Comparison of ENCODE assay signal across 23 mouse cellular contexts in genomic region chr1:164573639-164574038, GRCm38 (mm10).
DNase-seq lines count a peak whose midpoint lies in the region; ATAC-seq lines count a peak whose summit lies in the region.
"Had no signal": no experiment of that assay in that cellular context is flagged by ENCODE, and none has a peak within 500 bp of the region (broad histone marks: within the 10 kb centered on the region; RNA-seq: fewer than 3 reads in every experiment).

No protein-coding gene starts in this region.

- ATAC-seq in inflammation-experienced regulatory T-cells, adult 6 months, result peak; percentile 29
- ATAC-seq: forebrain, embryonic 15.5 days had no signal

- DNase-seq in CD4-positive, CD25-positive, alpha-beta regulatory T cell, adult 2 months (ENCODE audit: low read depth, low spot score), result peak; percentile 47
- DNase-seq in T-cell, adult 2 months (ENCODE audit: low spot score), result peak; percentile 20
- DNase-seq in splenic B cell, adult 2 months (ENCODE audit: low read depth, low spot score), result peak; percentile 34
- no peak for DNase-seq in heart, adult 18-20 months
- no peak for DNase-seq in adrenal gland, adult 18-20 months (ENCODE audit: low spot score in 2 of 2)
- DNase-seq in lung, postnatal 10 days, result no peak
- DNase-seq: adrenal gland, adult 8-10 months; adrenal gland, postnatal 25 days; B cell, adult 2 months; cerebellum, adult 11-12 months; cerebellum, adult 8-10 months; cerebellum, postnatal 10 days; cerebellum, postnatal 36 days; embryo, embryonic 11 days; gastrocnemius, postnatal 10 days; gastrocnemius, postnatal 36 days had no signal

- no peaks in the 10 kb centered on the region for H3K36me3 ChIP-seq in splenic B cell, adult 2 months (ENCODE audit: control insufficient read depth, insufficient read depth, low read length, poor library complexity, severe bottlenecking)
- H3K36me3 ChIP-seq: embryonic facial prominence, embryonic 10.5 days; embryonic facial prominence, embryonic 13.5 days; forebrain, embryonic 12.5 days; forebrain, embryonic 15.5 days; hindbrain, embryonic 12.5 days; hindbrain, embryonic 15.5 days had no signal

- H3K27me3 ChIP-seq in splenic B cell, adult 2 months (ENCODE audit: control insufficient read depth, insufficient read depth, low read length, poor library complexity, severe bottlenecking), result no peaks in the 10 kb centered on the region
- H3K27me3 ChIP-seq: embryonic facial prominence, embryonic 13.5 days; forebrain, embryonic 12.5 days; forebrain, embryonic 15.5 days; hindbrain, embryonic 12.5 days; hindbrain, embryonic 15.5 days had no signal

Comparison
In these comparisons a context has a peak if more than half of its experiments do, and no peak if none do; other contexts are left out.
1. DNase-seq: peak in CD4-positive, CD25-positive, alpha-beta regulatory T cell, adult 2 months (single experiment), T-cell, adult 2 months (single experiment) and splenic B cell, adult 2 months (single experiment); none in heart, adult 18-20 months (0 of 2), adrenal gland, adult 18-20 months (0 of 2) and lung, postnatal 10 days (single experiment).